Mouse (Mus musculus) adrenal gland, postnatal 36 days (tissue): ENCODE data around the gene Adtrp. TPM values are rescaled to one million over a fixed set of nuclear protein-coding genes. Genes with fewer than 3 reads are reported as not detected.

Experiments
- total RNA-seq, 2 experiments: library from RNA; stranded (reverse); gene quantifications; 2 replicates each; pipeline ENCODE4 v1.2.3; 2021

The Adtrp gene
- total RNA-seq, 2 experiments from 2014 or later, result 22.5 to 45.9 TPM

Other genes starting within 250 kb of the Adtrp start
- 10 to 100 TPM; 23.0 to 29.0 TPM for gene Tmem170b, start 241.8 kb downstream of the Adtrp start, total RNA-seq
- 10 to 100 TPM; 21.5 to 29.1 TPM for gene Hivep1, start 204.3 kb upstream of the Adtrp start, total RNA-seq